Mouse (Mus musculus): ENCODE results near the gene Arnt2.

Arnt2 gene

GRCm38 (mm10) chr7:84396581-84396980 lies 13.4 kb downstream of the Arnt2 start:
- no peak for DNase-seq

GRCm38 (mm10) chr7:84387826-84388225 lies 22.1 kb downstream of the Arnt2 start:
- DNase-seq: no peak

- DNase-seq: no peak
Measured at GRCm38 (mm10) chr7:84386472-84386871, 23.5 kb downstream of the Arnt2 start.

- no peak for DNase-seq
Measured at GRCm38 (mm10) chr7:84384778-84385177, 25.2 kb downstream of the Arnt2 start.

GRCm38 (mm10) chr7:84384086-84384485 lies 25.9 kb downstream of the Arnt2 start:
- DNase-seq: no peak

- no peak for DNase-seq
Measured at GRCm38 (mm10) chr7:84382346-84382745, 27.6 kb downstream of the Arnt2 start.

- DNase-seq: no peak
Measured at GRCm38 (mm10) chr7:84380810-84381209, 29.2 kb downstream of the Arnt2 start.

GRCm38 (mm10) chr7:84377330-84377729 lies 32.6 kb downstream of the Arnt2 start:
- no peak for DNase-seq

- DNase-seq: no peak
Measured at GRCm38 (mm10) chr7:84373691-84374090, 36.3 kb downstream of the Arnt2 start.

GRCm38 (mm10) chr7:84372871-84373270 lies 37.1 kb downstream of the Arnt2 start:
- DNase-seq: no peak

- DNase-seq: no peak
Measured at GRCm38 (mm10) chr7:84372280-84372679, 37.7 kb downstream of the Arnt2 start.

GRCm38 (mm10) chr7:84370911-84371592 lies 38.9 kb downstream of the Arnt2 start:
- DNase-seq: no peak

- DNase-seq: no peak
Measured at GRCm38 (mm10) chr7:84366251-84366650, 43.7 kb downstream of the Arnt2 start.

GRCm38 (mm10) chr7:84362711-84363110 lies 47.3 kb downstream of the Arnt2 start:
- no peak for DNase-seq

GRCm38 (mm10) chr7:84361086-84361684 lies 48.8 kb downstream of the Arnt2 start:
- DNase-seq: peak; percentile 38 to 72

GRCm38 (mm10) chr7:84358426-84358825 lies 51.5 kb downstream of the Arnt2 start:
- DNase-seq: no peak

- DNase-seq: peak; percentile 70 to 76
Measured at GRCm38 (mm10) chr7:84355619-84356570, 54.1 kb downstream of the Arnt2 start.

- DNase-seq: no peak
Measured at GRCm38 (mm10) chr7:84354890-84355289, 55.1 kb downstream of the Arnt2 start.

- DNase-seq: no peak
Measured at GRCm38 (mm10) chr7:84350529-84350928, 59.4 kb downstream of the Arnt2 start.

- no peak for DNase-seq
Measured at GRCm38 (mm10) chr7:84349976-84350375, 60.0 kb downstream of the Arnt2 start.

- DNase-seq: no peak
Measured at GRCm38 (mm10) chr7:84348145-84348911, 61.6 kb downstream of the Arnt2 start.

- DNase-seq: no peak
Measured at GRCm38 (mm10) chr7:84343160-84343559, 66.8 kb downstream of the Arnt2 start.

GRCm38 (mm10) chr7:84341001-84341400 lies 69.0 kb downstream of the Arnt2 start:
- no peak for DNase-seq
